Mouse (Mus musculus) megakaryocyte progenitor cell, adult 5-6 weeks (primary cell): ENCODE data around the gene Cxcl16. TPM values are rescaled to one million over a fixed set of nuclear protein-coding genes. Genes with fewer than 3 reads are reported as not detected.

Experiments used
- ATAC-seq: replicated peaks from 2 replicates; pipeline ENCODE4 v1.8.0; 2016; ENCODE audit warnings: mild to moderate bottlenecking, moderate TSS enrichment, inconsistent platforms; ENCODE audit not compliant: poor library complexity
- total RNA-seq, 2 experiments: library from RNA; stranded (forward) in 1 of 2; stranded (reverse) in 1 of 2; fragments of 157-497, 149-512 nt in 1 of 2; fragments of 200-1000 nt in 1 of 2; gene quantifications; 2 replicates each; pipeline versions ENCODE4 v1.2.3 to v1.2.4; 2015 to 2017

Cxcl16 gene
- total RNA-seq, 2 experiments from 2014 or later: 0.67 TPM; not detected in 1

DNA sequence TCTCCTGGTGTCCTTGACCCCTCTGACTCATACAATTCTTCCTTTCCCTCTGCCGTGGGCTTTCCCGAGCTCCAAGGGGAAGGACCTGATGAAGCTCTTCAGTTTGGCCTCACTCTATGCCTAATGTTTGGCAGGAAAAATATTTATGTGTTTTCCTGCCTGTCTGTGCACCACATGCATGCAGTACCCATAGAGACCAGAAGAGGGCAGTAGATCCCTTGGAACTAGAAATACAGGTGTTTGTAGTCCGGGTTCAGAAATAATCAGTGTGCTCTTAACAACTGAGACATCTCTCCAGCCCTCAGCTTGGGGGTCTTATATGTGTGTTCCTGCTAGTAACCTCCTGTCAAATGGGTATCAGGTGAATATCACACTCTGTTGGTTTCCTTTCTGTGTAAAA is 45.8 kb downstream of the Cxcl16 start:
- peak; percentile 42 for ATAC-seq

GRCm38 (mm10) chr11:70412591-70412990 is 47.2 kb downstream of the Cxcl16 start:
- ATAC-seq: no peak

DNA sequence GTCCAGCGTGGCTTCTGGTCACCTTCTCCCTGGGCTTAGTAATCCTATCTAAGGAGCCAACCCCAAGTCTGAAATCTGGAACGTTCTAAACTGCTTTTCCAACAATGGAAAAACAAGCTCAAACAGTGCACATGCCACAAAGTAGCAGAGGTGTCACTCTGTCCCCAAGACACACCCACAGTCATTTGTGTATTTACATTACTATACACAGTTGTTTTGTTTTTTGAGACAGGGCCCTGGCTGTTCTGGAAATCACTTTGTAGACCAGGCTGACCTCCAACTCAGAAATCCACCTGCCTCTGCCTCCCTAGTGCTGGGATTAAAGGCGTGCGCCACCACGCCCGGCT is 49.5 kb downstream of the Cxcl16 start:
- peak; percentile 12 for ATAC-seq

DNA sequence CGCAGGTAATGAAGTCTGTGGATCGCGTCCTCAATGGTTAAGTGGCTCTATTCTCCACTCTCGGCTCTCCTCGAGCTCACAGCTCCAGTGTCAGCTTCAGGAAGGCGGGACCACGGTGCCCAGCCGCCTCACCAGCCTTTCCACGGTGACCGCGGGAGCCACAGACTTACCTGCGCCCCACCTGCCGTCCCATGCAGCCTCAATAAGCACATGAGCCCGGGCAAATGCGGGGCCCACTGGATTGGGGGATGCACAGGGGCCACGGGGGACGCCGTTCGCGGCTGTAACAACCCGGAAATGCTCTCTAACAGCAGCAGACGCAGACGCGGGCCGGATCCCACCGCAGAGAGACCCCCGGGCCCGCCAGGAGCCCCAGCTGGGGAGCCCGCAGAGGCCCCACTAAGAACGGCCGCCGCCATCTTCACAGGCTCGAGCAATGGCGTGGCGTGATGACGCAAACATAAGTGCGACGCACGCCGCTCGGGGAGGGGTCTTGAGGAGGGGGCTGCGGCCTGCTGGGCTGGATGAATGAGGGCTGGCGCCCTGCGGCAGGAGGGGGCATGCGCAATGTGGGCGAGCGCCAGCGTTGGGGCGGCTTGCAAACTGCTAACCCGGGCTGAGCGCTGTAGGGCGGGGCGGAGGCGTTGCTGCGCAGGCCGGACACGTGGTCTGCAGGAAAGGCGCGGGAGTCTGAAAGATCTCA is 50.0 kb downstream of the Cxcl16 start, which contains the start of gene Pelp1:
Pelp1 (minus strand) TSS at position 438 of the 703 bp plus-strand sequence.
- peak; percentile 97 for ATAC-seq

Other genes with a start within 250 kb of the Cxcl16 start
Only the 30 nearest of the 31 such genes appear.
- 4.4 and 7.0 TPM in 2 replicates for gene Slc16a13, start 238.9 kb downstream of the Cxcl16 start, total RNA-seq (2015)
- 2.5 and 4.6 TPM in 2 replicates for gene Slc16a13, start 238.9 kb downstream of the Cxcl16 start, total RNA-seq (2017)
- gene Bcl6b, start 230.2 kb downstream of the Cxcl16 start, total RNA-seq (2015): 0.17 TPM in 1 of 2 replicates, not detected in the other
- not detected in 2 replicates for gene Bcl6b, start 230.2 kb downstream of the Cxcl16 start, total RNA-seq (2017)
- gene 0610010K14Rik, start 222.1 kb downstream of the Cxcl16 start, total RNA-seq (2015): 73.4 and 77.3 TPM in 2 replicates
- 24.4 and 31.2 TPM in 2 replicates for gene 0610010K14Rik, start 222.1 kb downstream of the Cxcl16 start, total RNA-seq (2017)
- 3.4 and 4.1 TPM in 2 replicates for gene Gm21988, start 220.2 kb downstream of the Cxcl16 start, total RNA-seq (2015)
- 0.10 and 2.4 TPM in 2 replicates for gene Gm21988, start 220.2 kb downstream of the Cxcl16 start, total RNA-seq (2017)
- 134 and 151 TPM in 2 replicates for gene Rnasek, start 220.1 kb downstream of the Cxcl16 start, total RNA-seq (2015)
- gene Rnasek, start 220.1 kb downstream of the Cxcl16 start, total RNA-seq (2017): 19.3 and 29.4 TPM in 2 replicates
- gene Alox12, start 204.6 kb downstream of the Cxcl16 start, total RNA-seq (2015): 0.27 TPM in 1 of 2 replicates, not detected in the other
- not detected in 2 replicates for gene Alox12, start 204.6 kb downstream of the Cxcl16 start, total RNA-seq (2017)
- 0.39 TPM in 1 of 2 replicates, not detected in the other for gene Alox12e, start 137.4 kb downstream of the Cxcl16 start, total RNA-seq (2015)
- not detected in 2 replicates for gene Alox12e, start 137.4 kb downstream of the Cxcl16 start, total RNA-seq (2017)
- 1.4 and 1.6 TPM in 2 replicates for gene Alox15, start 108.0 kb downstream of the Cxcl16 start, total RNA-seq (2015)
- gene Alox15, start 108.0 kb downstream of the Cxcl16 start, total RNA-seq (2017): 1.2 TPM in 2 replicates
- 27.1 and 28.4 TPM in 2 replicates for gene Pelp1, start 50.0 kb downstream of the Cxcl16 start, total RNA-seq (2015)
- 9.5 and 16.8 TPM in 2 replicates for gene Pelp1, start 50.0 kb downstream of the Cxcl16 start, total RNA-seq (2017)
- gene Arrb2, start 27.3 kb downstream of the Cxcl16 start, total RNA-seq (2015): 43.9 and 47.7 TPM in 2 replicates
- 31.4 and 48.0 TPM in 2 replicates for gene Arrb2, start 27.3 kb downstream of the Cxcl16 start, total RNA-seq (2017)
- 36.7 and 37.1 TPM in 2 replicates for gene Med11, start 8.1 kb downstream of the Cxcl16 start, total RNA-seq (2015)
- 37.0 and 40.2 TPM in 2 replicates for gene Med11, start 8.1 kb downstream of the Cxcl16 start, total RNA-seq (2017)
- gene Zmynd15, start 551 bp downstream of the Cxcl16 start, total RNA-seq (2015): not detected in 2 replicates
- gene Zmynd15, start 551 bp downstream of the Cxcl16 start, total RNA-seq (2017): 0.25 TPM in 1 of 2 replicates, not detected in the other
- gene Tm4sf5, start 45.3 kb upstream of the Cxcl16 start, total RNA-seq (2015): not detected in 2 replicates
- gene Tm4sf5, start 45.3 kb upstream of the Cxcl16 start, total RNA-seq (2017): not detected in 2 replicates
- gene Vmo1, start 54.6 kb upstream of the Cxcl16 start, total RNA-seq (2015): not detected in 2 replicates
- not detected in 2 replicates for gene Vmo1, start 54.6 kb upstream of the Cxcl16 start, total RNA-seq (2017)
- not detected in 2 replicates for gene Gltpd2, start 59.2 kb upstream of the Cxcl16 start, total RNA-seq (2015)
- not detected in 2 replicates for gene Gltpd2, start 59.2 kb upstream of the Cxcl16 start, total RNA-seq (2017)
- 141 and 153 TPM in 2 replicates for gene Psmb6, start 65.4 kb upstream of the Cxcl16 start, total RNA-seq (2015)
- 272 and 309 TPM in 2 replicates for gene Psmb6, start 65.4 kb upstream of the Cxcl16 start, total RNA-seq (2017)
- not detected in 2 replicates for gene Gm40193, start 73.0 kb upstream of the Cxcl16 start, total RNA-seq (2015)
- not detected in 2 replicates for gene Gm40193, start 73.0 kb upstream of the Cxcl16 start, total RNA-seq (2017)
- gene Pld2, start 80.1 kb upstream of the Cxcl16 start, total RNA-seq (2015): 0.07 and 0.90 TPM in 2 replicates
- gene Pld2, start 80.1 kb upstream of the Cxcl16 start, total RNA-seq (2017): 0.25 and 0.81 TPM in 2 replicates
- gene Mink1, start 102.9 kb upstream of the Cxcl16 start, total RNA-seq (2015): 14.4 and 18.0 TPM in 2 replicates
- gene Mink1, start 102.9 kb upstream of the Cxcl16 start, total RNA-seq (2017): 12.5 and 16.5 TPM in 2 replicates
- gene 4930544D05Rik, start 155.9 kb upstream of the Cxcl16 start, total RNA-seq (2015): not detected in 2 replicates
- gene 4930544D05Rik, start 155.9 kb upstream of the Cxcl16 start, total RNA-seq (2017): not detected in 2 replicates
- gene Chrne, start 159.2 kb upstream of the Cxcl16 start, total RNA-seq (2015): not detected in 2 replicates
- gene Chrne, start 159.2 kb upstream of the Cxcl16 start, total RNA-seq (2017): 0.17 TPM in 1 of 2 replicates, not detected in the other
- gene Gp1ba, start 179.1 kb upstream of the Cxcl16 start, total RNA-seq (2015): 0.66 and 2.3 TPM in 2 replicates
- 0.08 and 0.20 TPM in 2 replicates for gene Gp1ba, start 179.1 kb upstream of the Cxcl16 start, total RNA-seq (2017)
- 39.3 and 44.8 TPM in 2 replicates for gene Rnf167, start 187.3 kb upstream of the Cxcl16 start, total RNA-seq (2015)
- 30.7 and 37.4 TPM in 2 replicates for gene Rnf167, start 187.3 kb upstream of the Cxcl16 start, total RNA-seq (2017)
- 59.5 and 73.9 TPM in 2 replicates for gene Slc25a11, start 187.5 kb upstream of the Cxcl16 start, total RNA-seq (2015)
- 46.6 and 52.7 TPM in 2 replicates for gene Slc25a11, start 187.5 kb upstream of the Cxcl16 start, total RNA-seq (2017)
- gene Pfn1, start 194.7 kb upstream of the Cxcl16 start, total RNA-seq (2015): 1,057 and 1,218 TPM in 2 replicates
- 491 and 574 TPM in 2 replicates for gene Pfn1, start 194.7 kb upstream of the Cxcl16 start, total RNA-seq (2017)
- gene Eno3, start 197.2 kb upstream of the Cxcl16 start, total RNA-seq (2015): 4.1 and 6.2 TPM in 2 replicates
- gene Eno3, start 197.2 kb upstream of the Cxcl16 start, total RNA-seq (2017): 7.2 and 9.5 TPM in 2 replicates
- gene Spag7, start 209.4 kb upstream of the Cxcl16 start, total RNA-seq (2015): 102 and 109 TPM in 2 replicates
- gene Spag7, start 209.4 kb upstream of the Cxcl16 start, total RNA-seq (2017): 68.6 and 71.8 TPM in 2 replicates
- gene Camta2, start 228.1 kb upstream of the Cxcl16 start, total RNA-seq (2015): 9.1 and 9.2 TPM in 2 replicates
- gene Camta2, start 228.1 kb upstream of the Cxcl16 start, total RNA-seq (2017): 2.0 and 5.1 TPM in 2 replicates
- gene Inca1, start 240.2 kb upstream of the Cxcl16 start, total RNA-seq (2015): 0.20 TPM in 1 of 2 replicates, not detected in the other
- 0.50 TPM in 1 of 2 replicates, not detected in the other for gene Inca1, start 240.2 kb upstream of the Cxcl16 start, total RNA-seq (2017)
- gene Kif1c, start 240.6 kb upstream of the Cxcl16 start, total RNA-seq (2015): 1.6 and 2.0 TPM in 2 replicates
- 4.6 and 5.9 TPM in 2 replicates for gene Kif1c, start 240.6 kb upstream of the Cxcl16 start, total RNA-seq (2017)